Mouse (Mus musculus) midbrain, postnatal 0 days (tissue): ENCODE measurements around the gene Rab8a. TPM values are rescaled to one million over a fixed set of nuclear protein-coding genes. Genes with fewer than 3 reads are reported as not detected.
A peak's percentile ranks its signal among the peaks of the same experiment; 100 is the strongest.
"Not testable (repeated sequence)": the region's sequence is repeated elsewhere in the genome, so short reads cannot be mapped to it uniquely, and the experiment has no call there.

Experiments used
- ATAC-seq: fragments of 200-750 bp; cut with Nextera tagmentation; 2 replicates; pipeline ENCODE4 v1.8.0; 2017; ENCODE audit warnings: moderate number of reproducible peaks, mild to moderate bottlenecking, moderate TSS enrichment, moderate library complexity; ENCODE audit not compliant: low FRiP score
- DNase-seq: peaks from one replicate; pipeline ENCODE4 v3.0.0-alpha.2; 2015; ENCODE audit warnings: low spot score
- H3K27ac ChIP-seq: fragments of 300-500 bp; sonication (generic); 2 replicates; pipeline ENCODE4 v1.5.1; 2014; ENCODE audit warnings: low read depth, mild to moderate bottlenecking, low read length, mixed read lengths
- H3K27me3 ChIP-seq: fragments of 300-500 bp; sonication (generic); 2 replicates; pipeline ENCODE4 v1.6.1; 2014; ENCODE audit warnings: low read length, control low read depth, mixed read lengths; ENCODE audit not compliant: insufficient read depth
- H3K36me3 ChIP-seq: fragments of 300-500 bp; sonication (generic); 2 replicates; pipeline ENCODE4 v1.6.1; 2014; ENCODE audit warnings: low read length, control low read depth, mixed read lengths; ENCODE audit not compliant: insufficient read depth
- H3K4me1 ChIP-seq: fragments of 300-500 bp; sonication (generic); 2 replicates; pipeline ENCODE4 v1.6.1; 2014; ENCODE audit warnings: mild to moderate bottlenecking, control low read depth, antibody characterized with exemption, low read length, mixed read lengths; ENCODE audit not compliant: insufficient read depth
- H3K4me2 ChIP-seq: fragments of 300-500 bp; sonication (generic); 2 replicates; pipeline ENCODE4 v1.6.1; 2014; ENCODE audit warnings: low read depth, mild to moderate bottlenecking, low read length, mixed read lengths; ENCODE audit not compliant: poor library complexity, severe bottlenecking
- H3K4me3 ChIP-seq: fragments of 300-500 bp; sonication (generic); 2 replicates; pipeline ENCODE4 v1.5.1; 2014; ENCODE audit warnings: low read depth, mild to moderate bottlenecking, low read length, moderate library complexity
- H3K9ac ChIP-seq: fragments of 300-500 bp; sonication (generic); replicated peaks from 2 replicates; pipeline ENCODE4 v1.6.1; 2014; ENCODE audit warnings: mild to moderate bottlenecking, low read length, moderate library complexity, mixed read lengths; ENCODE audit not compliant: poor library complexity, severe bottlenecking
- H3K9me3 ChIP-seq: fragments of 300-500 bp; sonication (generic); 2 replicates; pipeline ENCODE4 v1.6.1; 2016; ENCODE audit warnings: low read length, control low read depth
- CTCF ChIP-seq: IDR thresholded peaks from 2 replicates; pipeline ENCODE4 v1.5.1; 2016; ENCODE audit warnings: antibody characterized with exemption, mild to moderate bottlenecking
- WGBS: fragments of 180-500 bp; shearing (Covaris S2); extraction: QIAGEN DNeasy Blood & Tissue Kit; methylation state at CpG from one replicate; pipeline ENCODE4 v1.1.7; 2014; 5-methylcytosine and 5-hydroxymethylcytosine counted together
- polyA plus RNA-seq: library from polyadenylated mRNA; unstranded; fragments of >200 nt; fragmentation: Nextera tagmentation; extraction: Ambion mirVana; gene quantifications from 2 replicates; pipeline ENCODE4 v1.2.1, GENCODE M21; 2015
- total RNA-seq: library from RNA; depleted of rRNA; stranded (reverse); fragments of >200 nt; gene quantifications from 2 replicates; pipeline ENCODE4 v1.2.3, GENCODE M21; 2014; rRNA removed

Rab8a gene
- total RNA-seq (32.9 and 43.0 TPM in 2 replicates), polyA plus RNA-seq (66.7 and 66.9 TPM in 2 replicates)

DNA sequence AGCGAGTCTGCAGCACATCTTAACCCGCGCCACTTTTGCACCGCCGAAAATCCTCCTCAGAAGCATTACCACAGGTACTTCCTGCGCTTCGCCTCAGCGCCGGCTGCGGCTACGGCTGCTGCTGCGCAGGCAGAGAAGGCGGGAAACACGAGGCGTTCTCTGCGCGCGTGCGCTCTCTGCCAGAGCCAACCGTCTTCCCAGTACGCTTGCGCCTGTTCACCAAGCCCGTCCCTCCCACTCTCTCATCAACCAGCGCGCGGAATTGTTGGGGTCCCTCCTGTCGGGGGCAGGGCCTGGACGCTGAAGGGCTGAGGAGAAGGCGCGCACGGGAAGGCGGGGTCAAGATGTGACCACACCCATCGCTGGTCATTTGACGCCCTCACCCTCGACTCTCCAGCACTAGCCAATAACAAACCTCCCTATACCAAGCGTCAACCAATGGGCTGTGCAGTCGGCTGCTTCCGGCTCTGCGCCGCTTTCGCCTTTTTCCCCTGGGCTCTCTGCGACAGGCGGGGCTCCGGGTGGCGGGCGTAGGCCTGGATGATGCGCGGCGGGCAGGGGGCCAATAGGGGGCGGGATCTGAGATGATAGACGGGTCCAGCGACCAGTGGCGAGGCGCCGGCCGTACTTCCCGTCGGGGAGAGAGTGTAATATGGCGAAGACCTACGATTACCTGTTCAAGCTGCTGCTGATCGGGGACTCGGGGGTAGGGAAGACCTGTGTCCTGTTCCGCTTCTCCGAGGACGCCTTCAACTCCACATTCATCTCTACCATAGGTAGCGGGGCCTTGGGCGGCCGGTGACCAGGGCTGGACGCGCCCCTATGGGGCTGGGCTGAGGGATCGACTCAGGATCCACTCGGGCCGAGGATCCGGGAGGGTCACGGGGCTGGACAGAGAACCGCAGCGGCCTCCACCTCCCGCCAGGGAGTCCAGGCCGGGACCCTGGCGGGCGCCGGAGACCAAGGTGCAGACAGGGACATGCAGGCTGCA, at the start of gene Rab8a:
Rab8a (plus strand) TSS at position 494 of the 991 bp plus-strand sequence.
- Histone ChIP-seq H3K4me2 (peak within 1 kb of the TSS; percentile 75), H3K36me3 (no peaks in the 10 kb centered on the region; the same call in 1 of the 2 replicates), H3K27me3 (no peaks in the 10 kb centered on the region), H3K9ac (peak within 1 kb of the TSS; percentile 81), H3K9me3 (no peaks in the 10 kb centered on the region), H3K4me3 (peak within 1 kb of the TSS; percentile 86), H3K27ac (peak within 1 kb of the TSS; percentile 85), H3K4me1 (peaks cover 7% of the 10 kb centered on the region; the same call in 1 of the 2 replicates)
- TF ChIP-seq CTCF, result peak; percentile 33
- ATAC-seq (peak; percentile 99), DNase-seq (peak; percentile 100)
- under 1% methylated on average over 75 of the region's 82 CpGs for WGBS

DNA sequence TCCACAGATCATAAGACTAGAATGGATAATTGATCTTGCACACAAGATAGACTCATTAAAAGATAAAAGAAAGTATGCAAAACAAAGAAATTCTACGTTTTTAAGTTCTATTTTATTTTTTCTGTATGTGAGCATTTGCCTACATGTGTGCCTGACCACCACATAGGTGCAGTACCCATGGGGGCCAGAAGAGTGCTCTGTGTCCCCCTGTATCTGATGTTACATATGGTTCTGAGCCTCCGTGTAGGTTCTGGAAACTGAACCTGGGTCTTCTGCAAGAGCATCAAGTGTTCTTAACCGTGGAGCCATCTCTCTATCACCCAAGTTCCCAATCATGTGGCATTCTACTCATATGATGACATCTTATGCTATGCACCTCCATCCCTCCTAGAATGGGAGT, 48.5 kb upstream of the Rab8a start:
- Histone ChIP-seq H3K27me3 (no peaks in the 10 kb centered on the region), H3K9ac (no peak overlapping the region), H3K4me2 (no peak overlapping the region), H3K4me1 (no peaks in the 10 kb centered on the region), H3K27ac (no peak overlapping the region), H3K9me3 (no peaks in the 10 kb centered on the region), H3K36me3 (no peaks in the 10 kb centered on the region), H3K4me3 (no peak overlapping the region)
- WGBS, result 77% methylated on average over 3 of the region's 3 CpGs
- ATAC-seq (no peak), DNase-seq (no peak)
- TF ChIP-seq CTCF, result no peak

DNA sequence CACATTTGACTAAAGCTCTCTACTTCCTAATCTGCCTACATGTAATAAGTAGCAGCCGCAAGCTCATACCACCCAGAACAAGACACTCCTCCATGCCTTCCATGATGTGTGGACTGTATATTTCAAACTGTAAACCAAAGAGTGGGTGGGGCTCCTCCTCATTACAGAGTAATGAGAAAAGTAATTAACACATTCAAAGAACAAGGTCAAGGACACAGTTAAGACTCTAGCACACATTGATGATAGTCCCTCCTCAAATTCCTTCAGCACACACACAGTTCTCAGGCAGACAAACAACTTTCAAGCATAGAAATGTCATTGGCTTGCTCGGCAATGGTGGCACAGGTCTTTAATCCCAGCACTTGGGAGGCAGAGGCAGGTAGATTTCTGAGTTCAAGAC, 45.8 kb upstream of the Rab8a start:
- Histone ChIP-seq H3K9ac (no peak overlapping the region), H3K36me3 (no peaks in the 10 kb centered on the region), H3K27me3 (no peaks in the 10 kb centered on the region), H3K4me2 (no peak overlapping the region), H3K9me3 (no peaks in the 10 kb centered on the region), H3K27ac (no peak overlapping the region), H3K4me1 (no peaks in the 10 kb centered on the region), H3K4me3 (no peak overlapping the region)
- no peak for TF ChIP-seq CTCF
- DNase-seq (no peak), ATAC-seq (no peak)
- 84% methylated on average over 2 of the region's 2 CpGs for WGBS

DNA sequence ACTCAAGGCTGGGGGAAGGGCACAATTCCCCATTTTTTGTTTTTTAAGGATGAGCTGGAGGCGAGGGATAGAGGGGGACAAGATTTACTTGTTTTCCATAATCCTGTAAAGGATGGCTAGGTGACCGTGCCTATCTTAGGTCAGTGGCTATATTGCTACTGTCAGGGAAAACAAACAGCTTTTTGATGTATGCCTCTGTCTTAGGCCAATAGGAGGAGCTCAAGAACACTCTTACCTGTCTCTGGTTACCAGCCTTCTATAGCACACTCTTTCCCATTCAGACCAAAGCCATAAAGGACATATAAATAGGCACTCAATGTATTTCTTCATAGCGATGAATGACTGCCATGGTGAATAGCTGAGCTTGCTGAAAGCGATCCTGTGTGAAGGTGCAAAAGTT, 42.4 kb upstream of the Rab8a start:
- Histone ChIP-seq H3K4me1 (no peaks in the 10 kb centered on the region), H3K4me3 (no peak overlapping the region), H3K9ac (no peak overlapping the region), H3K4me2 (no peak overlapping the region), H3K27me3 (no peaks in the 10 kb centered on the region), H3K9me3 (no peaks in the 10 kb centered on the region), H3K27ac (no peak overlapping the region), H3K36me3 (no peaks in the 10 kb centered on the region)
- no peak for TF ChIP-seq CTCF
- WGBS, result 44% methylated on average over 4 of the region's 4 CpGs
- DNase-seq, result no peak
- ATAC-seq, result no peak

DNA sequence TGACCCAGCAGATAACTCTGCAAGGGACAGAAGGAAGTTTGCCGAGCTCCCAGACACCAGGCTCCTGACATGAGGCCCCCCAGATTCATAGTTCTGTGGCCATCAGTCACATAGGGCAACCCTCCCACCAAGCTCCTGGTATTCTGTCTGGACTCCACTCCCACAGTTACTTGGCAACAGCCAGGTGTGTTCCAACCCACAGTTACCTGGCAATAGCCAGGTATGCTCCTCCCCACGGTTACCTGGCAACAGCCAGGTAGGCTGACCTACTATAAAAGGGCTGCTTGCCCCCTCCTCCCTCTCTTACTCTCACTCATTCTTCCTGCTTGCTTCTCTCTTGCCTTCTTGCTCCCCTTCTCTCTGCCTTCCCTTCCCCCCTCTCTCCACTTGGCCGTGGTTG, 39.5 kb upstream of the Rab8a start:
- H3K4me1 ChIP-seq, H3K4me3 ChIP-seq, ATAC-seq, H3K9ac ChIP-seq, H3K36me3 ChIP-seq, H3K27me3 ChIP-seq, H3K4me2 ChIP-seq, H3K9me3 ChIP-seq, H3K27ac ChIP-seq, DNase-seq: not testable (repeated sequence)
- 48% methylated on average over 3 of the region's 3 CpGs for WGBS

DNA sequence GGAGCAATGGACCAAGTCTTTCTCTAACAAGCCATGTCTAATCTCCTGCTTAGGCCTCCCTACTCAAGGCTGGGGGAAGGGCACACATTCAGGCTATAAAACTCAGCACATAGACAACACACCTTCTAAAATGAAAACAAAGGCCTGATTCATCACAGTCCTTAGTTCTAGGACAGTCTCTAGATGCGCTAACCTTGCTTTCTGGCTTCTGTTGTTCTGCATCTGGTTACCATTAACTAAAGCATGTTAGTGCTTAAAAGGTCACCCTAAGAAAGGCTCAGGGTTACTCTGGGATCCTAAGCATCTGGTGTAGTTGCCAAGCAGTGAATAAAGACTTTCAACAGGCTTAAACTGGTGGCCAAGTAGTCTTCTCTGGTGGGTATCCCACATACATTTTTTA, 39.0 kb upstream of the Rab8a start:
- WGBS, result 42% methylated on average over 1 of the region's 1 CpGs
- DNase-seq (no peak), ATAC-seq (no peak)
- Histone ChIP-seq H3K9ac (no peak overlapping the region), H3K36me3 (no peaks in the 10 kb centered on the region), H3K27me3 (no peaks in the 10 kb centered on the region), H3K4me3 (no peak overlapping the region), H3K4me1 (no peaks in the 10 kb centered on the region), H3K9me3 (no peaks in the 10 kb centered on the region), H3K4me2 (no peak overlapping the region), H3K27ac (no peak overlapping the region)
- TF ChIP-seq CTCF, result no peak
